Mouse (Mus musculus) Muller cell, postnatal 12 days (primary cell): ENCODE measurements around the gene Tbc1d8.

ENCODE experiments used
- DNase-seq: peaks from one replicate; pipeline ENCODE4 v3.0.0-alpha.2; 2015; ENCODE audit errors: inconsistent ontology term

Gene Tbc1d8

GRCm38 (mm10) chr1:39394650-39395049 lies 83.9 kb downstream of the Tbc1d8 start:
- no peak for DNase-seq

GRCm38 (mm10) chr1:39394096-39394495 lies 84.5 kb downstream of the Tbc1d8 start:
- DNase-seq = no peak

DNA sequence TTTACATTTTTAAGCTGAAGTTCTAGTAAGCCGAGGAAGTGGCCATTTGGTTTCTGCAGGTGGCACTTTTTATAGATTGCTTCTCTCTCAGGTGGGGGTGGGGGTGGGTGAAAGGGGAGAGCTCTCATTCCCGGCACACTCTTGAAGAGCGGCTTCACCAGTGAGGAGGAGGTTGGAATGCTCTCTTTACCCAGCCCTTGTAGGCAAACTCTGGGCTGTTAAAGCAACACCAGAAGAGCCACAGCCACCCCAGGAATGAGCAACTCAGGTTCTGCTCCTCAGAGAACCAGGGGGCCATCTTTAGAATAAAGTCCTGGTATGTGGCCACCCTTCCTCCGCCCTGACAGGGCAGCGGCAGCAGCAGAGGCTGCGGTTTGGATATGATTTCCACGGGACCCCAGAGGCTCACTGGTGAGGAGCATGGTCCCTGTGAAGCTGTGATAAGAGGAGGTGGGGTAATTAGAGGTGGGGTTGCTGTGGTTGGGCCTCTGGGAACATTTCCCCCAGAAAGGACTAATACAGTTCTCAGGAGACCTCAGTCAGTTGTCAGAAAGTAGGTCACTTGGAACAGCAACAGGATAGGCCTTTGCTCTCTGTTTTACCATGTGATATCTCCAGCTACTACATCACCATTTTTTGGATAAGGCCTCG lies 85.2 kb downstream of the Tbc1d8 start:
- DNase-seq = no peak

- DNase-seq = no peak
These were observed 86.4 kb downstream of the Tbc1d8 start for GRCm38 (mm10) chr1:39392189-39392588.

GRCm38 (mm10) chr1:39391652-39392051 lies 86.9 kb downstream of the Tbc1d8 start:
- DNase-seq = no peak

- no peak for DNase-seq
These were observed 89.2 kb downstream of the Tbc1d8 start for GRCm38 (mm10) chr1:39389338-39389737.

DNA sequence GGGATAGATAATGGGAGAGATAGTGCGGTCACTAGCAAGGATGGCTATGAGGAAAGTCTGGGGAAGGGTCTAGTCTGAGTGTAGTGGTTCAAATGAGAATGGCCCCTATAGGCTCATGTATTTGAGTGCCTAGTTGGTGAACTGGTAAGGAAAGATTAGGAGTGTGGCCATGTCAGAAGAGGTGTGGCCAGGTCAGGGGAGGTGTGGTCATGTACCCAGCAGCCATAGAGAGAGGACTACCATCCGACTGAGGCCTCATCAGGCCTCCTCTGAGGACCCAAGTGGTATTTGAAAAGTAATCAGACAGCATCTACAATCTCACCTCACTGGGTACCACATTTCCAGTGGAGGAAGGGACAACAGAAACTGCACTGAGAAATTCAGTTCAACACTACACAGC lies 90.4 kb downstream of the Tbc1d8 start:
- no peak for DNase-seq

GRCm38 (mm10) chr1:39387497-39387896 lies 91.1 kb downstream of the Tbc1d8 start:
- DNase-seq = no peak

- DNase-seq = no peak
These were observed 92.1 kb downstream of the Tbc1d8 start for GRCm38 (mm10) chr1:39386456-39386855.

DNA sequence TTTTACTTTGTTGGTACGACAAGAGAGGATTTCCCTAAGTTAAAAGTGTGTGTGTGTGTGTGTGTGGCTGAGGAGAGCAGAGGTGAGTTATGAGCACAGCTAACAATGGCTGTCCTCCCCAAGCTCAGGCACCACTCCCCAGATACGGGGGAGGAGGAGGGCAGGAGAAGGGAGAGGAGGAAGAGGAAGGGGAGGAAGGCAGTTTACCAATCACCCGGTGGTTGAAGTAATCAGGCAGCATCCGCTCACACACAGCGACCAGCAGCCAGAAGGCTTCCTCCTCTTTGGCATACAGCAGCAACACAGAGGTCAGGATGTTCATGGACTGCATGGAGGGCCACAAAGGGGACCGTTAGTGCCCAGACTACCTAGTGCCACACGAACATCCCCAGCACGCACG lies 93.6 kb downstream of the Tbc1d8 start:
- no peak for DNase-seq

DNA sequence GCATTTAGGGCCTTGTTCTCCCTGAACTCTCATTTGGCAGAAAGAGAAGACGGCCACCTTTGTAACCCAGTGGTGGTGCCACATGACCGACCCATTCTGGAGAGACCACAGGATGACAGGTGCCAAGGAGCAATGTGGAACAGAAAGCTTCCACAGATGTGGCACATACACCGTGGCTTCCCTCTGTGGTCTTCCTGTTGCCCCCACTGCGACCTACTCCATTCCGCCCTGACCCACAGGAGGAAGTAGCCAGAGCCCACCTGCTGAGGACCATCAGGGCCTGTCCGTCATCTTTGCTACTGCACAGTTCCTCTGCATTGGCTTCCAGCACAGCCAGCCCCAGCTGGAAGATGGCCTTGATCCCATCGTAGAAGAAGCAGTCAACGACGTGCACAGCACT lies 97.5 kb downstream of the Tbc1d8 start:
- DNase-seq = no peak

- no peak for DNase-seq
These were observed 99.5 kb downstream of the Tbc1d8 start for GRCm38 (mm10) chr1:39379021-39379420.

GRCm38 (mm10) chr1:39378540-39378939 lies 100.0 kb downstream of the Tbc1d8 start:
- no peak for DNase-seq

DNA sequence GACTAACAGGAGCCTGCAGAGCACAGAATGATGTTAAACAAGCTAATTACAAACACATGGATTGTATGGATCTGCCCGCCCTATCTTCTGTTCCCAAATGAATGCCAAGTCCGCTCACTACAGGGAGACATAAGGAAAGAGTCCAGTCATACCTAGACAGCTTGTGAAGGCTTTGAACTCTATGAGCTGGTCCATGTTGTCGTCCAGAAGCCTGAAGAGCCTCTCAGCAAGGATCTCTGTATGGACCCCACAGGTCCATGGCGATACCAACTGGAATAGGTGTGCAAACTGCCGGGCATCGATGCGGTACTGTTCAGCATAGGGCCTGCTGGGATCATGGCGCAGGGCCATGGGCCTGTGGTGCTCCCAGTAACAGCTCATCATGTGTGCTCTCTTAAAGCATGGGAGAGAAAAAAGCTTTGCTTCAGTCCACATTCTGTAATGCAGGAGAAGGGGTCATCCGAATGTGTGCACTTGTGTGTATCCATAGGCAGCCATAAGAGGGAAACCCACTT lies 101.8 kb downstream of the Tbc1d8 start:
- no peak for DNase-seq

- DNase-seq = no peak
These were observed 102.4 kb downstream of the Tbc1d8 start for GRCm38 (mm10) chr1:39376121-39376520.

GRCm38 (mm10) chr1:39374231-39374809 lies 104.2 kb downstream of the Tbc1d8 start:
- DNase-seq = no peak

DNA sequence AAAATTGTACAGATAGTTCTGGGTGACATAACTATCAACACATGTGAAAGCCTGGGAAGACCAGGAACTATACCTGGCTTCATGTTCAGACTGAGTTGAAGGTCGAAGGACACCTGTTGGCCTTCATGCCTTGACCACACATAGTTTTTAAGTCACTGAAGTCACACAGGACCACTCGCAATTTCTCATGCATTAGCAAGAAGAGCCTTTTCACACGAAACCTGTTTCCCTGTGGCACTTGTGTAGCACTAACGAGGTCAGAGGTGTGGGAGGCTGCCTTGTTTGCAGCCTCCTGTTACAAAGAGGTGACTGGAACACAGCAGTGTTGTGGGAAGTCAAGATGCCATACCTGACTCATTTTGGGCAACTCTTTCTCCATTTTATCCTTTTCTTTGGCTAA lies 105.2 kb downstream of the Tbc1d8 start:
- no peak for DNase-seq

DNA sequence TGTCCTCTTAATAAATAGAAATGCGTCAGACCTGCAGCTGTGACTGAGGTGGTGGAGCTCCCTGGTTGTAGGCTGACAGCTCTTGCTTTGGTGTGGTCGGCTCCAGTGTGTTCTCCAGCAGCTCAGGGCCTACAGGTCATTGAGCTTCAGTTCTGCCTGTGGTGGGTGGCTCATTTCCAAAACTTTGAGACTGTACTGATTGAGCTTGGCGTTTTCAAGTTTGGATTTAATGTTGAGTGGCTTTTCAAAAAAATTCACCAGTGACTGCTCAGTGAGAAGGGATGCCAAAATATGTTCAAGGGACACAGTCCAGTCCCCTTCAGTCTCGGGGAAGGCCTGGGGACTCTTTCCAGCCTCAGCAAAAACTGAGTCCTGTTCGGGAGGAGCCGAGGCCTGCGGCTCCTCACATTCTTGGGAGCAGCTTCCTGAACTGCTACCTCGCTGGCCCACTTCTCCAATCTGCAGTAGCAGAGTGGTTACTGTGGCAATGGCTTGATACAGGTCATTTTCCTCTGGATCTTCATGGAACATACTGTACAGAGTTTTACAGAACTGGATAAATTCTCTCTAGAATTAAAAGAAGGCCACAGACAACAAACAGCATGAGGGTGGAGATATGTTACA lies 106.2 kb downstream of the Tbc1d8 start:
- peak; percentile 35 for DNase-seq

DNA sequence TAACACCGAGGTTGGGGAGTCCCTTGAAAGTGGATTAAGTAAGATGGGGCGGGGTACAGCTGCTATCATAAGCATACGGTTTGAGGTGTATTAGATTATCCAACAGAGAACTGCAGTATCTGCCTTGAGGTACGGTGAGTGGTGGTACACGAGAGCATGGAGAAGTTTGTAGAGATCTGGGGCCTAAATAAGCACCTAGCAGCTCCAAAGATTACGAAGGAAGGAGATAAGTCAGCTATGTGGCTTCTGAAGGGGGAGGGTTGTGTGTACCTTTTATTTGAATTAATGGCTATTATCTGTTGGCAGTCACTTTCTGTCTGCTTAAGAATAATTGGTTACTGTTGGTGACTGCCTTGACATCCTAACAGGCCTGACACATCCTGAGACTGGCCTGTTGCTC lies 108.1 kb downstream of the Tbc1d8 start:
- no peak for DNase-seq

- DNase-seq = peak; percentile 24
These were observed 110.2 kb downstream of the Tbc1d8 start for GRCm38 (mm10) chr1:39368267-39368841.

- peak; percentile 98 for DNase-seq
These were observed 110.8 kb downstream of the Tbc1d8 start, which contains the start of gene Rpl31 for GRCm38 (mm10) chr1:39367601-39368266. Gene Rpl31, plus strand, starts transcription at chr1:39367842.

DNA sequence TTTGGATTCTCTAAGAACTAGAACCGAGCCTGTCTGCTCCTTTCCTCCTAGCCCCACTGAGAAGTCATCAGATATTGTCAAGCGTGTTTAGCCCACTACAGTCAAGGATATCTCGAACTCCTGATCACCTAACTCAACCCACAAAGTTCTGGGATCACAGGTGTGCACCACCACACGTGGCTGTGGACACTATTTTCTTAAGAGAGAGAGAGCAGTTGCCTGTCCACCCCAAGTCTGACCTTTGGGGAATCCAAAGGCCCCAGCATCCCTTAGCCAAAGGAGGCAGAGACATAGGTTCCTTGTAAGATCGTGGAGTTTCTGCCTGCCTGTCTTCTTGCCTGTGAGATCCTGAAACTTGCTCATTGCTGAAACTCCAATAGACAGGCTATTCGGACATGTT lies 111.5 kb downstream of the Tbc1d8 start:
- no peak for DNase-seq
